Mouse (Mus musculus): ENCODE results near the gene Arhgdig. TPM values are rescaled to one million over a fixed set of nuclear protein-coding genes. Genes with fewer than 3 reads are reported as not detected.

Gene Arhgdig
- total RNA-seq, 2 experiments from 2014 or later: 228 to 258 TPM

DNA sequence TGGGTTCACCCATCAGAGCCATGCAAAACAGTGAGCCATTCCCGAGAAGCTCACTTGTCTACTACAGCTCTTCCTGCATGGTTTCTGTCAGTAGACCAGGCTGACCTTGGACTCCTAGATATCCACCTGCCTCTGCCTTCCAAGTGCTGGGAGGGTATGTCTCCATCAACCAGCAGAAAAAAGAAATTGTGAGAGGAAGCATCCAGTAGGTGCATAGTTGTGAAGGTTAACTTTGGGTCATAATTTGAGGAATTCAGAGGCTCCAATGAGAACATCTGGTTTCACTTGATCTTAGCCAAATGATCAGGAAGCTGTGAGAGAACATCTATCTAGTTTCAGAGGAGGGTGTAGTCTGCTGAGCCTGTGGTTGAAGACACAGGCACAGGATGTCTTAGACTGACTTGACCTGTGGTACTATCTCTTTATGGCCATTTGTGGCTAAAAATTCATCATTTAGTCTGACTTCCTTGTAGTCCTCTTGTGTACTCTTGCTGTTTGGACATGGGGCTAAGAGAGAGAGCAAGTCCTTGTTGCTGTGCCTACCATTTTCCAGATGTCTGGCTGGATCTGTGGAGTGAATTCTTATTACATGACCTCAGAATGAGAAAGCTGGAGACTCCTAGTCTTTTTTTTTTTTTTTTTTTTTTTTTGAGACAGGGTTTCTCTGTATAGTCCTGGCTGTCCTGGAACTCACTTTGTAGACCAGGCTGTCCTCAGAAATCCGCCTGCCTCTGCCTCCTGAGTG lies 55.5 kb downstream of the Arhgdig start:
- no peak for DNase-seq (ENCODE audit: extremely low spot score in 1 of 2, low spot score in 2 of 2)
- intact Hi-C loops (cut with DNase I): no loop called here

Other genes with a start within 250 kb of the Arhgdig start
- 10 to 100 TPM; 41.5 to 42.5 TPM for gene Capn15, start 222.0 kb downstream of the Arhgdig start, total RNA-seq (2021)
- 10 to 100 TPM; 67.5 to 73.8 TPM for gene Rab11fip3, start 138.2 kb downstream of the Arhgdig start, total RNA-seq (2021)
- gene Decr2, start 117.4 kb downstream of the Arhgdig start, total RNA-seq (2021): 10 to 100 TPM; 25.2 to 27.2 TPM
- 1 to 10 TPM; 3.0 to 3.9 TPM for gene Nme4, start 112.2 kb downstream of the Arhgdig start, total RNA-seq (2021)
- 1 to 10 TPM; 9.0 to 9.9 TPM for gene Tmem8, start 94.5 kb downstream of the Arhgdig start, total RNA-seq (2021)
- 10 to 100 TPM; 78.1 to 82.1 TPM for gene Mrpl28, start 84.3 kb downstream of the Arhgdig start, total RNA-seq (2021)
- gene Axin1, start 69.1 kb downstream of the Arhgdig start, total RNA-seq (2021): 10 to 100 TPM; 24.0 to 26.2 TPM
- gene Pdia2, start 8.7 kb downstream of the Arhgdig start, total RNA-seq (2021): 1 to 10 TPM in 1 of 2 experiments, under 1 TPM in 1; 0.67 to 1.1 TPM
- 10 to 100 TPM; 72.4 to 73.3 TPM for gene Rgs11, start 4.8 kb downstream of the Arhgdig start, total RNA-seq (2021)
- gene Fam234a, start 36.5 kb upstream of the Arhgdig start, total RNA-seq (2021): 10 to 100 TPM; 18.2 to 21.3 TPM
- gene Luc7l, start 45.1 kb upstream of the Arhgdig start, total RNA-seq (2021): 10 to 100 TPM; 83.1 to 83.4 TPM
- gene Neurl1b, start 207.0 kb upstream of the Arhgdig start, total RNA-seq (2021): 100 to 1,000 TPM; 118 to 135 TPM